Mouse (Mus musculus): ENCODE data around the gene Ccdc144b. TPM values are rescaled to one million over a fixed set of nuclear protein-coding genes. Genes with fewer than 3 reads are reported as not detected.

Gene Ccdc144b
- polyA plus RNA-seq, 1 experiment = 2.1 TPM

DNA sequence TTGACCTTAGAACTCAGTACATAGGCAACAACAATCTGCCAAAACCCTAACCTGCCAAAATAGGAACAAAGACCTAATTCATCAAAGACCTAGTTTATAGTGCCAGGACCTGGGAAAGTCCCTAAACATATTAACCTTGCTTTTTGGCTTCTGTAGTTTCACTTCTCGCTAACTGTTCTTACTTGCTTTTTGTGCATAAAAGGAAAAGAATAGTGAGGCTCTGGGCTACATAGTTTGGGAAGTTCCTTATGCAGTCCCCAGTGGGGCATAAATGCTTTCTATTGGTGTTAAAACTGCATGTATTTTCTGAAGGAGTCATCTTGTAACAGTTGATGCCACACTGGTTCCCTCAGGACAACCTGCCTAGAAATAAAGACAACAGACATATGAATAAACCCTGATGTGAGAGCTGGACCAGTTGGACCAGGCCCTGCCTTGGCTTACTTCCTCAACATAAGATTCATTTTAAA, 11.3 kb upstream of the Ccdc144b start:
- Histone ChIP-seq H3K4me1 (ENCODE audit: control insufficient read depth, insufficient read depth, insufficient read length, low read length) (peaks cover 2% of the 10 kb centered on the region; the same call in 1 of the 2 replicates), H3K4me3 (ENCODE audit: insufficient read depth, low read depth, low read length) (no peak overlapping the region), H3K27ac (replicated peaks; ENCODE audit: low read depth, low read length) (no peak overlapping the region)

DNA sequence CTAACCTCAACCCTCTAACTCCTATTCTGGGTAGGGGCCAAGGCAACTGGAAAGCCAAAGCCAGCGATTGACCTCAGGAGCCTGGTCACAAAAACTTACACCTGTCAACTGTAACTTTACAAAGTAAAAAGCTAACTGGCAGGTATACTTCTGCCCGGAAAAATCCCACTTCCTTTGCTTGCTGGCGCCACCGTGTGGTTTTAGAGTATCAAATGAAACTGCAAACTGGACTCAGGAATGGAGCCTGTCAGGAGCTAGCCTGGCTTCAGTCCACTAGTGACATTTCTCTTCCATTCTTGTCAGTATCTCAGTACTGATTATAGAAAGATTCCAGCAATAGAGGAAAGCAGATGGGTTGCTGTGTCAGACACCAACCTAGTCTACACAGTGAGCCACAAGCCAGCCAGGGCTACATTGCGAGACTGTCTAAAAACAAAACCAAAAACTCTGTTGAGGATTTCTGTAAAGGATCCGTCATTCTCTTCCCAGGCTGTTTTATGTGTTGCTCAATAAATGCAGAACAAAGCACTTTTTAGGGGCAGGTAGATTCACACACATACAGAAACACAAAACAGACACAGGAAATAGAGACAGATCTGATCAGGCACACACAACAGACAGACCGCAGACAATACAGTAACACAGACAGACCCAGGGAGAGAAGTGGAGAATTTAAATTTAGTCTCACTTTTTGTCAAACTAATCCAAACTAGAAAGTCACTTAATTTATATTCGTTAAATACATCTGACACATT, 6.9 kb upstream of the Ccdc144b start:
- H3K4me1 ChIP-seq (ENCODE audit: control insufficient read depth, insufficient read depth, insufficient read length, low read length) = no peaks in the 10 kb centered on the region
- H3K4me3 ChIP-seq (ENCODE audit: insufficient read depth, low read depth, low read length) = no peak overlapping the region

DNA sequence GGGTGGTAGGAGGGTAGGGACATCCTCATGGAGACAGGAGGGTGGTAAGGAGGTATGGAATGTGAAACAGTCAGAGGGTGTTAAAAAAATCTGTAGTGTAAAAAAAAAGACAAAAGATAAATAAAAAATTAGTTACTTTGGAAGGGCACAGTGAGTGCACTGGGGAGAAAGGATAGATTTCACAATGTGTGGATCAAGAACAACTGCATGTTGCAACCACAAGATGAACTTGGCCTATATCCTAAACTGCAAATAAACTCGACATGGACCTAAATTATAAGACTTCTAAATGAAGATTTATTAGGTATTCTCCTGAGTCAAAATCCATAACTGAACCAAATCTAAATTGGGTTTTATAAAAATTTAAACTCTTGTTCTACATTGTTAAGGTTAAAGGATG, 4.2 kb downstream of the Ccdc144b start:
- Histone ChIP-seq H3K4me3 (ENCODE audit: insufficient read depth, low read depth, low read length) (no peak overlapping the region), H3K27ac (replicated peaks; ENCODE audit: low read depth, low read length) (peak overlapping the region; percentile 60), H3K4me1 (ENCODE audit: control insufficient read depth, insufficient read depth, insufficient read length, low read length) (no peaks in the 10 kb centered on the region)

More for the DNA sequence above, 6.9 kb upstream of the Ccdc144b start:
- no peak overlapping the region for H3K27ac ChIP-seq (replicated peaks; ENCODE audit: low read depth, low read length)

DNA sequence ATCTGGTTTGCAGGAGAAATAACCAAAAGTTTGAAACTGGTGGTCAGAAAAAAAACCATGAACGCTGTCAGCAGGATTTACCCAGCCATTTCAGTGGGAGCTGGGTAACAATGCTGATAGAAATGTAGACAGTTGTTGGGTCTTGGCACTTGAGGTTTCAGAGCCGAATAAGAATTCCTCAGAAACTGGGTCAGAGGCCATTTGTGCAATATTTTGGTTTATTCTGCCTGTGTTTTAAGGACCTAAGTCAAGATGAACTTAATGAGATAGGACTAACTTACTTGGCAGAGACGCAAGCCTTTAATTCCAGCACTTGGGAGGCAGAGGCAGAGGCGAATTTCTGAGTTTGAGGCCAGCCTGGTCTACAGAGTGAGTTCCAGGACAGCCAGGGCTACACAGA, 8.3 kb downstream of the Ccdc144b start:
- Histone ChIP-seq H3K4me1 (ENCODE audit: control insufficient read depth, insufficient read depth, insufficient read length, low read length) (no peaks in the 10 kb centered on the region), H3K4me3 (ENCODE audit: insufficient read depth, low read depth, low read length) (no peak overlapping the region), H3K27ac (replicated peaks; ENCODE audit: low read depth, low read length) (peak overlapping the region; percentile 66)

DNA sequence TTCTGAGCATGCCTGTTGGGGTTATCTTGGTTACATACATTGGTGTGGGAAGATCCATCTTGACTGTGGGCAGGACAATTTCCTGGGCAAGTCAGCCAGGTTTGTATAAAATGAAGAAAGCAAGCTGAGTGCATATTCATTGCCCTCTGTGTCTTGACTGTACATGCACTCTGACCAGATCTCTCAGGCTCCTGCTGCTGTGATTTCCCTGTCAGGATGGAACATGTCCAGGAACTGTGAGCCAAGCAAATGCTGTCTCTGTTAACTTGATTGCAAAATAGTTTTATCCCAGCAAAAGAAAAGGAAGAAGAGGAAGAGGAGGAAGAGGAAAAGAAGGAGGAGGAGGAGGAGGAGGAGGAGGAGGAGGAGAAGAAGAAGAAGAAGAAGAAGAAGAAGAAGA, 8.8 kb downstream of the Ccdc144b start:
- Histone ChIP-seq H3K4me1 (ENCODE audit: control insufficient read depth, insufficient read depth, insufficient read length, low read length) (no peaks in the 10 kb centered on the region), H3K4me3 (ENCODE audit: insufficient read depth, low read depth, low read length) (no peak overlapping the region), H3K27ac (replicated peaks; ENCODE audit: low read depth, low read length) (peak overlapping the region; percentile 68)

- Histone ChIP-seq H3K4me1 (ENCODE audit: control insufficient read depth, insufficient read depth, insufficient read length, low read length) (no peaks in the 10 kb centered on the region), H3K4me3 (ENCODE audit: insufficient read depth, low read depth, low read length) (no peak overlapping the region), H3K27ac (replicated peaks; ENCODE audit: low read depth, low read length) (no peak overlapping the region)
Measured at GRCm38 (mm10) chr3:36031740-36032510, 21.4 kb downstream of the Ccdc144b start.

DNA sequence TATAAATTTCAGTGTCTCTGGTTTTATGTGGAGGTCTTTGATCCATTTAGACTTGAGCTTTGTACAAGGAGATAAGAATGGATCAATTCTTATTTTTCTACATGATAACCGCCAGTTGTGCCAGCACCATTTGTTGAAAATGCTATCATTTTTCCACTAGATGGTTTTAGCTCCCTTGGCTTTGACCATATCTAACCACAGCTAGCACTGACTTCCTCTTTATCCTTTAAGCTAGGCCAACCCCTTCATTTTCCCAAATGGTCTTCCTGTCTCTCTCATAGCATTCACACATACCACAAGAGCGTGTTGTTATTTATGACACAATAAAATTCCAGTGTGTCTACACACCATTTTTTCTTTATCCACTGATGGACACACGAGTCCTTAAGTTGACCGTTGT, 23.4 kb downstream of the Ccdc144b start:
- H3K4me1 ChIP-seq (ENCODE audit: control insufficient read depth, insufficient read depth, insufficient read length, low read length) = no peaks in the 10 kb centered on the region
- H3K4me3 ChIP-seq (ENCODE audit: insufficient read depth, low read depth, low read length) = no peak overlapping the region
- H3K27ac ChIP-seq (replicated peaks; ENCODE audit: low read depth, low read length) = no peak overlapping the region

- no peak overlapping the region for H3K27ac ChIP-seq (replicated peaks; ENCODE audit: low read depth, low read length)
- H3K4me3 ChIP-seq (ENCODE audit: insufficient read depth, low read depth, low read length) = no peak overlapping the region
- no peaks in the 10 kb centered on the region for H3K4me1 ChIP-seq (ENCODE audit: control insufficient read depth, insufficient read depth, insufficient read length, low read length)
Measured at GRCm38 (mm10) chr3:36025732-36026131, 27.6 kb downstream of the Ccdc144b start.

DNA sequence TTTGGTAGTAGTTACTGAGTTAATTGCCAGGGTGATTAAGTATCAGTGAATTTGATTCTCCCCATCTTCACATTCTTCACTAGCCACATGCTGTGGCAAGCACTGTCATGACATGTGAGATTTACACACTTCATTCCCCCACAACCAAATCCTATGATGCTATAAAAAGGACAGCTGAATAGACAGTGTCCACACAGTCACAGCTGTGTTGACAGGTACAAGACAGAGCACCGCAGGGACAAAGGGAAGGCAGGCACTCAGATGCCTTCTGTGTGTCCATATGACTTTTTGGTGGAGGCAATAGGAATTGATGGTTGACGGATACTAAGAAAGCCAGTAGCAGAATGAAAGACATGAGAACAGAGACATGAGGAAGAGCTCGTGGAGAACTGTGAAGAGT, 42.1 kb downstream of the Ccdc144b start:
- Histone ChIP-seq H3K27ac (replicated peaks; ENCODE audit: low read depth, low read length) (no peak overlapping the region), H3K4me3 (ENCODE audit: insufficient read depth, low read depth, low read length) (no peak overlapping the region), H3K4me1 (ENCODE audit: control insufficient read depth, insufficient read depth, insufficient read length, low read length) (no peaks in the 10 kb centered on the region)

GRCm38 (mm10) chr3:36008411-36009154, 44.8 kb downstream of the Ccdc144b start:
- no peak overlapping the region for H3K27ac ChIP-seq (replicated peaks; ENCODE audit: low read depth, low read length)
- no peaks in the 10 kb centered on the region for H3K4me1 ChIP-seq (ENCODE audit: control insufficient read depth, insufficient read depth, insufficient read length, low read length)
- no peak overlapping the region for H3K4me3 ChIP-seq (ENCODE audit: insufficient read depth, low read depth, low read length)

GRCm38 (mm10) chr3:36004028-36004895, 49.1 kb downstream of the Ccdc144b start:
- no peaks in the 10 kb centered on the region for H3K4me1 ChIP-seq (ENCODE audit: control insufficient read depth, insufficient read depth, insufficient read length, low read length)
- no peak overlapping the region for H3K4me3 ChIP-seq (ENCODE audit: insufficient read depth, low read depth, low read length)
- H3K27ac ChIP-seq (replicated peaks; ENCODE audit: low read depth, low read length) = no peak overlapping the region

DNA sequence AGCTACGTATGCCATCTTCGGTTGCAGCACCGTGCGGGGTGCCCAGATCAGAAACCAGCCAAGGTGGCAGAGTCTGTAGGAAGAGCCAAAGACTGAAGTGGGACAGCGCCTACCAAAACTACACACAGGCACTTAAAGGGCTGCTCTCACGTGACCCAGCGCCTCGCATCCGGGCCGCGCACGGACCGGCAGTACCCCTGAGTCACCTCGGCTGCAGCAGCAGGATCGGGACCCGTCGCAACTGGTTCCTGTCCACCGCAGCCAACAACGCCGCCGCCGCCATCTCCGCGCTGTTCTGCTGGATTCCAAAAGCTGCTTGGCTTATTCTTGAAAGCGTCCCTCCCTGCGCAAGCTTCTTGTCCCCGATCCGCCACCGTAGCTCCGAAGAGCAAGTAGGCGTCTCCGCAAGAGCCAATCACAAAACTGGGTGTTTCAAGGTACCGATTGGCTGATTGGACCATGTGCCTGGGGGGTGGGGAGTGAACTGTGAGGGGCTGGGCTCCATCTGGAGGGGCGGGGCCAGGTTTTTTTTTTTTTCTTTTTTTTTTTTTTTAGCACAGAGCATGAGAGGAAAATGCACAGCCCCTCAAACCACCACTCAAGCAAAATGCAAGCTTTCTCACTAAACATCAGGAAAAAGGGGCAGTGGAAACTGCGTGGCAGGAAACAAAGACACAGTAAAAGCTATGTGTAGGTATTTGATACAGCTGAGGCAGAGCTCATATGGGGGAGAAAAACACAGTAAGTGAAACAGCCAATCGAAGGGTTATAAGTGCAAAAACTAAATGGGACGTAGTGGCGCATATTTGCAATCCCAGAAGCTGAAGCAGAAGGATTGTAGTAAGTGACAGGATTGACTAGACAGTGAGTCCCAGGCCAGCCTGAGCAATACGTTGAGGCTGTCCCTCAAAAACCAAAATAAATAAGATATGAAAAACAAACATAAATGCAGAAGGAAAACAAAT, 52.8 kb downstream of the Ccdc144b start, which contains the start of gene Mccc1:
Gene Mccc1 (minus strand): TSS at position 404 of the 965 bp plus-strand sequence.
- Histone ChIP-seq H3K27ac (replicated peaks; ENCODE audit: low read depth, low read length) (peak within 1 kb of the TSS; percentile 88), H3K4me3 (ENCODE audit: insufficient read depth, low read depth, low read length) (peak within 1 kb of the TSS; percentile 95), H3K4me1 (ENCODE audit: control insufficient read depth, insufficient read depth, insufficient read length, low read length) (no peaks in the 10 kb centered on the region)

Data from brown adipose tissue, adult 24 weeks (tissue).